Mouse (Mus musculus) olfactory bulb, adult 2 months (tissue): ENCODE results near the gene Jun. TPM values are rescaled to one million over a fixed set of nuclear protein-coding genes. Genes with fewer than 3 reads are reported as not detected.

ENCODE experiments used
- H3K27ac ChIP-seq: fragments of 200-500 bp; 2 replicates; pipeline ENCODE4 v1.5.1; 2012; ENCODE audit warnings: low read depth, low read length; ENCODE audit not compliant: insufficient read depth
- H3K4me1 ChIP-seq: fragments of 200-500 bp; 2 replicates; pipeline ENCODE4 v1.6.1; 2012; ENCODE audit warnings: low read length; ENCODE audit not compliant: control insufficient read depth, insufficient read depth
- H3K4me3 ChIP-seq: fragments of 200-500 bp; 2 replicates; pipeline ENCODE4 v1.5.1; 2012; ENCODE audit warnings: mild to moderate bottlenecking, low read depth, low read length, moderate library complexity; ENCODE audit not compliant: insufficient read depth
- CTCF ChIP-seq: fragments of 200-500 bp; IDR thresholded peaks from 2 replicates; pipeline ENCODE4 v1.5.1; 2012; ENCODE audit warnings: low read depth, mild to moderate bottlenecking, low read length, moderate library complexity; ENCODE audit not compliant: insufficient read depth
- POLR2A ChIP-seq: fragments of 200-500 bp; IDR thresholded peaks from 2 replicates; pipeline ENCODE4 v1.6.1; 2012; ENCODE audit warnings: mild to moderate bottlenecking, low read depth, low read length, moderate library complexity; ENCODE audit not compliant: insufficient read depth
- WGBS: fragments of 180-500 bp; shearing (Covaris S2); methylation state at CpG from one replicate; pipeline ENCODE4 v1.1.7; 2018; 5-methylcytosine and 5-hydroxymethylcytosine counted together
- polyA plus RNA-seq: library from polyadenylated mRNA; stranded (reverse); fragments of >200 nt; gene quantifications from 2 replicates; pipeline ENCODE4 v1.2.4, GENCODE M21; 2012; ENCODE audit warnings: low replicate concordance; ENCODE audit not compliant: missing spikeins, insufficient read depth, insufficient read length

Jun gene
- not detected in 2 replicates for polyA plus RNA-seq

GRCm38 (mm10) chr4:95052025-95052899 is at the start of gene Jun:
TSS of gene Jun (minus strand) at chr4:95052222.
- H3K4me3 ChIP-seq, result peak within 1 kb of the TSS; percentile 88
- TF ChIP-seq POLR2A (peak; percentile 96), CTCF (no peak)
- H3K4me1 ChIP-seq, result peaks cover 5% of the 10 kb centered on the region; the same call in 1 of the 2 replicates
- H3K27ac ChIP-seq, result peak within 1 kb of the TSS; percentile 87
- under 1% methylated on average over 66 of the region's 68 CpGs for WGBS

GRCm38 (mm10) chr4:95101684-95102083 is 49.7 kb upstream of the Jun start:
- WGBS, result 96% methylated on average over 7 of the region's 7 CpGs
- Histone ChIP-seq H3K4me3 (no peak overlapping the region), H3K4me1 (peaks cover 11% of the 10 kb centered on the region), H3K27ac (no peak overlapping the region)
- TF ChIP-seq POLR2A, result no peak
- TF ChIP-seq CTCF, result no peak

GRCm38 (mm10) chr4:95100694-95101093 is 48.7 kb upstream of the Jun start:
- TF ChIP-seq CTCF, result no peak
- no peak for TF ChIP-seq POLR2A
- no peak overlapping the region for H3K27ac ChIP-seq
- H3K4me3 ChIP-seq, result no peak overlapping the region
- peaks cover 4% of the 10 kb centered on the region for H3K4me1 ChIP-seq

GRCm38 (mm10) chr4:95099373-95099772 is 47.4 kb upstream of the Jun start:
- H3K4me1 ChIP-seq, result no peaks in the 10 kb centered on the region
- H3K4me3 ChIP-seq, result no peak overlapping the region
- no peak for TF ChIP-seq POLR2A
- no peak for TF ChIP-seq CTCF
- WGBS, result 93% methylated on average over 7 of the region's 7 CpGs
- H3K27ac ChIP-seq, result no peak overlapping the region

- WGBS, result 72% methylated on average over 5 of the region's 5 CpGs
These were observed 46.7 kb upstream of the Jun start for GRCm38 (mm10) chr4:95098722-95099097.

GRCm38 (mm10) chr4:95097942-95098721 is 46.1 kb upstream of the Jun start:
- TF ChIP-seq CTCF, result no peak
- TF ChIP-seq POLR2A, result no peak
- H3K27ac ChIP-seq, result no peak overlapping the region
- H3K4me3 ChIP-seq, result no peak overlapping the region
- H3K4me1 ChIP-seq, result no peaks in the 10 kb centered on the region
- WGBS, result 90% methylated on average over 10 of the region's 10 CpGs

More at GRCm38 (mm10) chr4:95098722-95099097, 46.7 kb upstream of the Jun start:
- no peak overlapping the region for H3K27ac ChIP-seq
- TF ChIP-seq CTCF (no peak), POLR2A (no peak)
- no peaks in the 10 kb centered on the region for H3K4me1 ChIP-seq
- no peak overlapping the region for H3K4me3 ChIP-seq

GRCm38 (mm10) chr4:95096731-95097130 is 44.7 kb upstream of the Jun start:
- Histone ChIP-seq H3K4me3 (no peak overlapping the region), H3K4me1 (no peaks in the 10 kb centered on the region), H3K27ac (no peak overlapping the region)
- WGBS, result 96% methylated on average over 2 of the region's 2 CpGs
- no peak for TF ChIP-seq POLR2A
- TF ChIP-seq CTCF, result no peak

- H3K4me1 ChIP-seq, result no peaks in the 10 kb centered on the region
- TF ChIP-seq CTCF, result no peak
- TF ChIP-seq POLR2A, result no peak
- no peak overlapping the region for H3K4me3 ChIP-seq
- WGBS, result 94% methylated on average over 6 of the region's 6 CpGs
- H3K27ac ChIP-seq, result no peak overlapping the region
These were observed 43.9 kb upstream of the Jun start for GRCm38 (mm10) chr4:95095911-95096310.

GRCm38 (mm10) chr4:95095355-95095754 is 43.3 kb upstream of the Jun start:
- no peaks in the 10 kb centered on the region for H3K4me1 ChIP-seq
- H3K27ac ChIP-seq, result no peak overlapping the region
- WGBS, result 94% methylated on average over 6 of the region's 6 CpGs
- no peak overlapping the region for H3K4me3 ChIP-seq
- no peak for TF ChIP-seq CTCF
